Mouse (Mus musculus) lung, adult 2 months (tissue): Measurements from ENCODE around the gene Nsmce3.

Source experiments
- CTCF ChIP-seq: fragments of 200-500 bp; IDR thresholded peaks from 2 replicates; pipeline ENCODE4 v1.5.1; 2011; ENCODE audit warnings: mild to moderate bottlenecking, low read length, control low read depth; ENCODE audit not compliant: insufficient read depth
- POLR2A ChIP-seq: fragments of 200-500 bp; IDR thresholded peaks from 2 replicates; pipeline ENCODE4 v1.6.1; 2011; ENCODE audit warnings: low read depth, mild to moderate bottlenecking, control low read depth, low read length, borderline replicate concordance; ENCODE audit errors: extremely low read depth

- no peak for TF ChIP-seq POLR2A
- no peak for TF ChIP-seq CTCF
These were observed 31.7 kb downstream of the Nsmce3 start for GRCm38 (mm10) chr7:64840946-64841659.
